Mouse (Mus musculus) heart, adult 2 months (tissue): ENCODE results near the gene Prtg. TPM values are rescaled to one million over a fixed set of nuclear protein-coding genes. Genes with fewer than 3 reads are reported as not detected.

ENCODE experiments used
- DNase-seq, 2 experiments: peaks; one replicate each; pipeline ENCODE4 v3.0.0; 2021
- H3K27ac ChIP-seq: fragments of 200-600 bp; 2 replicates; pipeline ENCODE4 v1.8.1; 2022
- H3K27me3 ChIP-seq: fragments of 200-500 bp; 2 replicates; pipeline ENCODE4 v1.6.1; 2012; ENCODE audit warnings: mild to moderate bottlenecking, low read length, inconsistent platforms, mixed read lengths; ENCODE audit not compliant: control insufficient read depth, insufficient read depth
- H3K36me3 ChIP-seq: fragments of 200-500 bp; 2 replicates; pipeline ENCODE4 v1.6.1; 2012; ENCODE audit warnings: low read length, inconsistent platforms; ENCODE audit not compliant: control insufficient read depth, insufficient read depth
- H3K4me1 ChIP-seq: fragments of 200-500 bp; 2 replicates; pipeline ENCODE4 v1.6.1; 2011; ENCODE audit warnings: low read length; ENCODE audit not compliant: control insufficient read depth, insufficient read depth
- H3K4me3 ChIP-seq: fragments of 200-600 bp; 2 replicates; pipeline ENCODE4 v1.8.1; 2022
- H3K79me2 ChIP-seq: fragments of 200-500 bp; replicated peaks from 2 replicates; pipeline ENCODE4 v1.6.1; 2012; ENCODE audit warnings: mild to moderate bottlenecking, inconsistent platforms, low read length, moderate library complexity, mixed read lengths; ENCODE audit not compliant: control insufficient read depth, insufficient read depth
- H3K9ac ChIP-seq: fragments of 200-500 bp; 2 replicates; pipeline ENCODE4 v1.6.1; 2012; ENCODE audit warnings: low read depth, mild to moderate bottlenecking, control low read depth, inconsistent platforms, low read length, mixed read lengths
- CTCF ChIP-seq: fragments of 200-600 bp; IDR thresholded peaks from 2 replicates; pipeline ENCODE4 v1.8.1; 2022; ENCODE audit warnings: antibody characterized with exemption, mild to moderate bottlenecking, moderate library complexity
- EP300 ChIP-seq: fragments of 200-500 bp; IDR thresholded peaks from 2 replicates; pipeline ENCODE4 v1.6.1; 2011; ENCODE audit warnings: low read depth, low read length, control low read depth; ENCODE audit not compliant: insufficient read depth
- POLR2A ChIP-seq: fragments of 200-500 bp; IDR thresholded peaks from 2 replicates; pipeline ENCODE4 v1.6.1; 2011; ENCODE audit warnings: mild to moderate bottlenecking, low read depth, low read length, control low read depth; ENCODE audit not compliant: insufficient read depth
- WGBS: fragments of 180-500 bp; shearing (Covaris S2); methylation state at CpG from one replicate; pipeline ENCODE4 v1.1.7; 2018; 5-methylcytosine and 5-hydroxymethylcytosine counted together
- intact Hi-C: fragments of 180-260 bp; cut with DNase I; formaldehyde crosslinking; loops from one replicate; pipeline ENCODE4 v1.15.1; 2025
- polyA plus RNA-seq: library from polyadenylated mRNA; depleted of rRNA; stranded (reverse); fragments of >200 nt; gene quantifications from 2 replicates; pipeline ENCODE4 v1.2.3, GENCODE M21; 2012
- total RNA-seq, 2 experiments: library from RNA; stranded (reverse); gene quantifications; 2 replicates each; pipeline ENCODE4 v1.2.3; 2021

The Prtg gene
- total and polyA plus RNA-seq, 3 experiments = 0.02 to 0.27 (median 0.05) TPM

- DNase-seq = peak in 1 of 2 experiments; percentile 49
- Histone ChIP-seq H3K27me3 (no peaks in the 10 kb centered on the region), H3K9ac (no peak overlapping the region; the same call in 1 of the 2 replicates), H3K4me3 (peak overlapping the region; percentile 39; the same call in 1 of the 2 replicates), H3K36me3 (no peaks in the 10 kb centered on the region), H3K79me2 (no peaks in the 10 kb centered on the region), H3K27ac (peak overlapping the region; percentile 75), H3K4me1 (peaks cover 5% of the 10 kb centered on the region; the same call in 1 of the 2 replicates)
- intact Hi-C loops = no loop called here
- TF ChIP-seq POLR2A = no peak
- TF ChIP-seq EP300 = no peak
- no peak for TF ChIP-seq CTCF
- 21% methylated on average over 13 of the region's 13 CpGs for WGBS
Measured at GRCm38 (mm10) chr9:72871506-72872297, 65.0 kb downstream of the Prtg start.

- WGBS = 43% methylated on average over 8 of the region's 8 CpGs
- H3K79me2 ChIP-seq = no peaks in the 10 kb centered on the region
- no peaks in the 10 kb centered on the region for H3K27me3 ChIP-seq
- no peak for DNase-seq
- no peak overlapping the region for H3K4me3 ChIP-seq
- peaks cover 5% of the 10 kb centered on the region; the same call in 1 of the 2 replicates for H3K4me1 ChIP-seq
- H3K9ac ChIP-seq = no peak overlapping the region
- no peaks in the 10 kb centered on the region for H3K36me3 ChIP-seq
- peak overlapping the region; percentile 75 for H3K27ac ChIP-seq
- intact Hi-C loops = no loop called here
- TF ChIP-seq EP300 (no peak), POLR2A (no peak), CTCF (no peak)
Measured at GRCm38 (mm10) chr9:72872298-72873130, 65.8 kb downstream of the Prtg start.

GRCm38 (mm10) chr9:72875878-72876277 lies 69.2 kb downstream of the Prtg start:
- no peaks in the 10 kb centered on the region for H3K27me3 ChIP-seq
- H3K4me3 ChIP-seq = no peak overlapping the region
- intact Hi-C loops = no loop called here
- no peaks in the 10 kb centered on the region for H3K79me2 ChIP-seq
- H3K27ac ChIP-seq = no peak overlapping the region
- no peak overlapping the region for H3K9ac ChIP-seq
- TF ChIP-seq EP300 (no peak), CTCF (peak; percentile 31), POLR2A (no peak)
- 77% methylated on average over 2 of the region's 2 CpGs for WGBS
- H3K4me1 ChIP-seq = peaks cover 7% of the 10 kb centered on the region
- no peak for DNase-seq
- H3K36me3 ChIP-seq = peaks cover 4% of the 10 kb centered on the region

- no peak for DNase-seq
- Histone ChIP-seq H3K4me3 (no peak overlapping the region), H3K9ac (no peak overlapping the region), H3K36me3 (peaks cover 4% of the 10 kb centered on the region), H3K27ac (no peak overlapping the region), H3K79me2 (no peaks in the 10 kb centered on the region), H3K4me1 (peaks cover 2% of the 10 kb centered on the region), H3K27me3 (no peaks in the 10 kb centered on the region)
- no peak for TF ChIP-seq POLR2A
- TF ChIP-seq CTCF = no peak
- TF ChIP-seq EP300 = no peak
- 73% methylated on average over 11 of the region's 11 CpGs for WGBS
- intact Hi-C loops = no loop called here
Measured at GRCm38 (mm10) chr9:72877905-72878304, 71.2 kb downstream of the Prtg start.

GRCm38 (mm10) chr9:72878656-72879055 lies 72.0 kb downstream of the Prtg start:
- no peak overlapping the region for H3K27ac ChIP-seq
- WGBS = 79% methylated on average over 6 of the region's 6 CpGs
- H3K9ac ChIP-seq = no peak overlapping the region
- H3K36me3 ChIP-seq = peaks cover 4% of the 10 kb centered on the region
- no peak for TF ChIP-seq POLR2A
- no peak for TF ChIP-seq EP300
- TF ChIP-seq CTCF = no peak
- H3K27me3 ChIP-seq = no peaks in the 10 kb centered on the region
- H3K4me3 ChIP-seq = no peak overlapping the region
- no peaks in the 10 kb centered on the region for H3K79me2 ChIP-seq
- H3K4me1 ChIP-seq = peaks cover 2% of the 10 kb centered on the region
- DNase-seq = no peak
- intact Hi-C loops = no loop called here
